Mouse (Mus musculus) bone marrow macrophage, adult 2 months (primary cell): Measurements from ENCODE around the gene Cadm1.

Experiments used
- CTCF ChIP-seq: IDR thresholded peaks from 2 replicates; pipeline ENCODE4 v1.5.1; 2012; ENCODE audit warnings: low read depth, mild to moderate bottlenecking, low read length, moderate library complexity
- POLR2A ChIP-seq: IDR thresholded peaks from 2 replicates; pipeline ENCODE4 v1.6.1; 2012; ENCODE audit warnings: mild to moderate bottlenecking, low read depth, low read length, borderline replicate concordance

GRCm38 (mm10) chr9:47527741-47528140, 2.2 kb upstream of the Cadm1 start:
- TF ChIP-seq CTCF = no peak
- no peak for TF ChIP-seq POLR2A
